Mouse (Mus musculus) limb, embryonic 13.5 days (tissue): Measurements from ENCODE around the gene Inhbe. TPM values are rescaled to one million over a fixed set of nuclear protein-coding genes. Genes with fewer than 3 reads are reported as not detected.
A peak's percentile ranks its signal among the peaks of the same experiment; 100 is the strongest.

Experiments
- ATAC-seq: fragments of 200-750 bp; cut with Nextera tagmentation; 2 replicates; pipeline ENCODE4 v1.8.0; 2017; ENCODE audit warnings: low read depth, moderate number of reproducible peaks, moderate TSS enrichment; ENCODE audit not compliant: low FRiP score
- H3K27ac ChIP-seq: fragments of 300-500 bp; sonication (generic); 2 replicates; pipeline ENCODE4 v1.5.1; 2015; ENCODE audit warnings: inconsistent platforms, mild to moderate bottlenecking, moderate library complexity
- H3K27me3 ChIP-seq: fragments of 300-500 bp; sonication (generic); 2 replicates; pipeline ENCODE4 v1.6.1; 2015; ENCODE audit warnings: mild to moderate bottlenecking, inconsistent platforms
- H3K36me3 ChIP-seq: fragments of 300-500 bp; sonication (generic); 2 replicates; pipeline ENCODE4 v1.6.1; 2015; ENCODE audit warnings: inconsistent platforms, mild to moderate bottlenecking, moderate library complexity
- H3K4me1 ChIP-seq: fragments of 300-500 bp; sonication (generic); 2 replicates; pipeline ENCODE4 v1.6.1; 2015; ENCODE audit warnings: inconsistent platforms
- H3K4me2 ChIP-seq: fragments of 300-500 bp; sonication (generic); replicated peaks from 2 replicates; pipeline ENCODE4 v1.6.1; 2015; ENCODE audit warnings: inconsistent platforms, mild to moderate bottlenecking, moderate library complexity
- H3K4me3 ChIP-seq: fragments of 300-500 bp; sonication (generic); 2 replicates; pipeline ENCODE4 v1.5.1; 2015; ENCODE audit warnings: moderate library complexity, mild to moderate bottlenecking, inconsistent platforms
- H3K9ac ChIP-seq: fragments of 300-500 bp; sonication (generic); 2 replicates; pipeline ENCODE4 v1.6.1; 2015; ENCODE audit warnings: mild to moderate bottlenecking, inconsistent platforms
- H3K9me3 ChIP-seq: fragments of 300-500 bp; sonication (generic); 2 replicates; pipeline ENCODE4 v1.6.1; 2016; ENCODE audit warnings: inconsistent platforms
- WGBS: fragments of 180-500 bp; shearing (Covaris S2); methylation state at CpG from one replicate; pipeline ENCODE4 v1.1.7; 2015; 5-methylcytosine and 5-hydroxymethylcytosine counted together
- polyA plus RNA-seq: library from polyadenylated mRNA; unstranded; fragments of >200 nt; fragmentation: Nextera tagmentation; extraction: Ambion mirVana; gene quantifications from 2 replicates; pipeline ENCODE4 v1.2.1, GENCODE M21; 2015

The Inhbe gene
- polyA plus RNA-seq, 1 experiment from 2014 or later: 0.05 TPM

- no peak overlapping the region for H3K27ac ChIP-seq
- H3K27me3 ChIP-seq: no peaks in the 10 kb centered on the region
- ATAC-seq: no peak
- H3K9me3 ChIP-seq: no peaks in the 10 kb centered on the region
- H3K4me1 ChIP-seq: no peaks in the 10 kb centered on the region
- no peak overlapping the region for H3K4me3 ChIP-seq
- H3K9ac ChIP-seq: no peak overlapping the region
- H3K36me3 ChIP-seq: no peaks in the 10 kb centered on the region
- WGBS: 85% methylated on average over 3 of the region's 3 CpGs
- H3K4me2 ChIP-seq: no peak overlapping the region
These were observed 6.5 kb upstream of the Inhbe start for GRCm38 (mm10) chr10:127360714-127361113.

DNA sequence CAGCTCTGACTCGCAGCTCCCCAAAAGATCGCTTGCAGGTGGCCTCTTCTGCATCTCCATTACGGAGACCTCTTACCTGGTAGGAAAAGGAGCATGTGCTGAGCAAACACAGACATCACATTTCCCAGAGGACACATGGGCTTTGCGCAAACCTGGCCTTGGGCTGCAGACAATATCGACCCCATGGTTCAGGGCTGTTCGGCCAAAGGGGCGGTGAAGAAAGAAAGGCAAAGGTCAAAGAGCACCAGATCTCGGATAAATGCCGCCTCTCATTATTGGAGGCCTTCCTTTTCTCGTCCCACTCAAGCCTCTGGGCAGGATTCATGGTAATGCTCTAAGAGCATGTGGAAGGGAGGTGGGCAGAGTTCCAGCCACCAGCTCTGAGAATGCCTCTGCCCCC is 1.1 kb upstream of the Inhbe start:
- WGBS: 75% methylated on average over 10 of the region's 10 CpGs
- H3K4me3 ChIP-seq: no peak overlapping the region
- no peaks in the 10 kb centered on the region for H3K9me3 ChIP-seq
- H3K27ac ChIP-seq: no peak overlapping the region
- no peaks in the 10 kb centered on the region for H3K27me3 ChIP-seq
- H3K9ac ChIP-seq: no peak overlapping the region
- ATAC-seq: no peak
- peaks cover 12% of the 10 kb centered on the region for H3K4me1 ChIP-seq
- H3K36me3 ChIP-seq: no peaks in the 10 kb centered on the region
- no peak overlapping the region for H3K4me2 ChIP-seq

- no peak overlapping the region for H3K4me2 ChIP-seq
- no peak for ATAC-seq
- H3K27me3 ChIP-seq: no peaks in the 10 kb centered on the region
- H3K9me3 ChIP-seq: no peaks in the 10 kb centered on the region
- no peak overlapping the region for H3K27ac ChIP-seq
- WGBS: 88% methylated on average over 11 of the region's 11 CpGs
- H3K4me1 ChIP-seq: peaks cover 12% of the 10 kb centered on the region
- no peaks in the 10 kb centered on the region for H3K36me3 ChIP-seq
- H3K9ac ChIP-seq: no peak overlapping the region
- no peak overlapping the region for H3K4me3 ChIP-seq
These were observed 1.4 kb downstream of the Inhbe start for GRCm38 (mm10) chr10:127352766-127353165.

DNA sequence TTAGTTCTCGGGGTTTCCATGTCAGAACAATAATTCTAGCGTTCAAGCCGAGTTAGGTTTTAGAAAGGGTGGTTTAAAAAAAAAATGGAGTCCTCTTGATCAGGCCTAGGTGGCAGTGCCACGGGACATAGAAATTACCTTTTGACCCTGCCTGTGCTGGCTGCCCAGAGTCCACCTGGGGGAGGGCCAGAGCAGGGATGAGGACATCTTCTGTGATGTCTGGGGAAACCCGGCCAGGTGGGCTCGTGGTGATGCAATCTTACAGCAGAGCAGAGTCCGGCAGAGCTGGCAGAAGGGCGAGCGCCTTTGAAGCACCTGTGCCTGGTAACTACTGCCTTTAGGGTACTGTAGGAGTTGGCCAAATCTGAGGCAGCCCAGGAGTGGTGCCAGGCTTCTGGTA is 2.0 kb downstream of the Inhbe start:
- no peaks in the 10 kb centered on the region for H3K9me3 ChIP-seq
- no peak overlapping the region for H3K4me3 ChIP-seq
- no peaks in the 10 kb centered on the region for H3K27me3 ChIP-seq
- no peak overlapping the region for H3K4me2 ChIP-seq
- 70% methylated on average over 9 of the region's 9 CpGs for WGBS
- ATAC-seq: no peak
- no peak overlapping the region for H3K9ac ChIP-seq
- no peaks in the 10 kb centered on the region for H3K36me3 ChIP-seq
- no peak overlapping the region for H3K27ac ChIP-seq
- peaks cover 12% of the 10 kb centered on the region for H3K4me1 ChIP-seq

DNA sequence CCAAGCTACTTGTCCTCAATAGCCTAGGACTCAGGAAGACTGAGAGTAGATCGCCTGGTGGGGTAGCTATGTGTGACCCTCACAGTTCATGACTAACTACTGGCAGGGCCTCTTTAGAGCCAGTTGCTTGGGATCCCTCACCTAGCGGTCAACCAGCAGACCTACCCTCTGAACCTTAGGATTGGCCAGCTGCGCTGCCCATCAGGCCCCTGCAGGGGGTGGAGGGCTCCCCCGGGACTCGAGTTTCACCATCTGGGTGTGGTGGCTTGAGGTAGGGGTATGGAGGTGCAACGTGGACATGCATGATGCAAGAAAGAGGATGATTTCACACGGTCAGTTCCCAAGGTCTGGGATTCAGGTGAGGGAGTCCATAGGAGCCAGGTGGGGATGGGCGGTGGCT is 2.5 kb downstream of the Inhbe start:
- Histone ChIP-seq H3K4me1 (peaks cover 12% of the 10 kb centered on the region), H3K4me3 (no peak overlapping the region), H3K9ac (0 out of 2 replicates have a peak overlapping the region, but pooled peaks have one; percentile 53), H3K27ac (no peak overlapping the region), H3K4me2 (no peak overlapping the region), H3K36me3 (no peaks in the 10 kb centered on the region), H3K9me3 (no peaks in the 10 kb centered on the region), H3K27me3 (no peaks in the 10 kb centered on the region)
- WGBS: 70% methylated on average over 8 of the region's 8 CpGs
- 0 out of 2 replicates have a peak, but pooled peaks have one; percentile 28 for ATAC-seq

DNA sequence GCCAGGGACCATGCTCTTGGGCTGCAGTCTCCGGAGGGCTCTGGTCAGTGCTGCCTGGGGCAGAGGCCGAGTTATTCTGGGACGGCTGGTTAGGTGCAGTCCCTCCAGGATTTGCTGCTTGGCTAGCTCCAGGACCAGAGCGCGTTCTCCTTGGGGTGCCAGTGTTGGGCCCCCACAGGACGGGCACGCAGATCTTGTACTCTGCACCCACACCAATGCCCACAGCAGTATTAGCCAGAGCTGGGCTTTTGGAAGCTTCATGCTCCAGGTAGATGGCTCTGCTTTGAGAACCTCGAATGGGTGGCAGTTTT is 3.0 kb downstream of the Inhbe start:
- H3K27ac ChIP-seq: no peak overlapping the region
- H3K9ac ChIP-seq: peak overlapping the region; percentile 53; the same call in 1 of the 2 replicates
- H3K36me3 ChIP-seq: no peaks in the 10 kb centered on the region
- 76% methylated on average over 8 of the region's 8 CpGs for WGBS
- ATAC-seq: no peak
- H3K4me2 ChIP-seq: peak overlapping the region; percentile 60
- H3K4me1 ChIP-seq: peaks cover 12% of the 10 kb centered on the region
- H3K4me3 ChIP-seq: peak overlapping the region; percentile 27; the same call in 1 of the 2 replicates
- no peaks in the 10 kb centered on the region for H3K9me3 ChIP-seq
- H3K27me3 ChIP-seq: no peaks in the 10 kb centered on the region

DNA sequence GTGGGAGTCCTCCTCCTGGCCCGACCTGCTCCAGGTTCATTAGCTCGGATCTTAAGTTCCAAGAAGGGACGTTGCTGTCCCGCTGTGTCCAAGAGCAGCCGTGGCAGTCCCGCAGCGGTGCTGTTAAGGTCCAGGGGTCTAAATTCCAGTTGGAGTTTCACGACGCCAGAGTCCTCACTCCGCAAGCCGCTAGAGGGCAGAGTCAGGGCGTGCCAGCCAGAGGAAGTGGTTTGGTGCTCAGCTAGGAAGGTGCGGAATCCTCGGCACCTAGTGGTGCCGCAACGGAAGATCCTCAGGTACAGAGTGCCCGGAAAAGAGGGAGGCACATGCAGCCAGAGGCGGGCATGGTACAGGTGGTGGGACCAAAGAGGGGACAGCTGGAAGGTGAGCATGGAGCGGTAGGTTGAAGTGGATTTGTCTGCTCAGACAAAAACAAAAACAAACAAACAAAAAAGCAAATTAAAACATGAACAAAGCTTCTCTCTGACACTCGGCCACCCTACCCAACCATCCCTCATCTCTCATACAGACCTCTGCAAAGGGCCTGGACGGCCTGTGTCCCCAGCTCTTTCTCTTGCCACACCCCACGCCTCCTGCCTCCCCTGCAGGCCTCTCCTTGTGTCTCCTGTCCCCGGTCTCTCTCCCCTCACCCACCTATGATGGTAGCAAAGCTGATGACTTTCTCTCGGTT is 3.5 kb downstream of the Inhbe start:
- ATAC-seq: peak; percentile 79
- no peaks in the 10 kb centered on the region for H3K9me3 ChIP-seq
- H3K36me3 ChIP-seq: no peaks in the 10 kb centered on the region
- peak overlapping the region; percentile 60 for H3K4me2 ChIP-seq
- no peaks in the 10 kb centered on the region for H3K27me3 ChIP-seq
- H3K4me1 ChIP-seq: peaks cover 12% of the 10 kb centered on the region
- 13% methylated on average over 24 of the region's 24 CpGs for WGBS
- peak overlapping the region; percentile 27 for H3K4me3 ChIP-seq
- peak overlapping the region; percentile 53; the same call in 1 of the 2 replicates for H3K9ac ChIP-seq
- H3K27ac ChIP-seq: no peak overlapping the region

GRCm38 (mm10) chr10:127349810-127350209 is 4.4 kb downstream of the Inhbe start:
- H3K4me3 ChIP-seq: no peak overlapping the region
- peaks cover 12% of the 10 kb centered on the region for H3K4me1 ChIP-seq
- no peaks in the 10 kb centered on the region for H3K27me3 ChIP-seq
- 82% methylated on average over 8 of the region's 8 CpGs for WGBS
- no peak overlapping the region for H3K9ac ChIP-seq
- no peak overlapping the region for H3K4me2 ChIP-seq
- ATAC-seq: no peak
- H3K9me3 ChIP-seq: no peaks in the 10 kb centered on the region
- no peak overlapping the region for H3K27ac ChIP-seq
- H3K36me3 ChIP-seq: no peaks in the 10 kb centered on the region

GRCm38 (mm10) chr10:127348957-127349356 is 5.3 kb downstream of the Inhbe start:
- Histone ChIP-seq H3K4me2 (no peak overlapping the region), H3K4me1 (peaks cover 12% of the 10 kb centered on the region), H3K4me3 (no peak overlapping the region), H3K27me3 (no peaks in the 10 kb centered on the region), H3K9ac (no peak overlapping the region), H3K27ac (no peak overlapping the region), H3K9me3 (no peaks in the 10 kb centered on the region), H3K36me3 (no peaks in the 10 kb centered on the region)
- 69% methylated on average over 4 of the region's 4 CpGs for WGBS
- no peak for ATAC-seq

DNA sequence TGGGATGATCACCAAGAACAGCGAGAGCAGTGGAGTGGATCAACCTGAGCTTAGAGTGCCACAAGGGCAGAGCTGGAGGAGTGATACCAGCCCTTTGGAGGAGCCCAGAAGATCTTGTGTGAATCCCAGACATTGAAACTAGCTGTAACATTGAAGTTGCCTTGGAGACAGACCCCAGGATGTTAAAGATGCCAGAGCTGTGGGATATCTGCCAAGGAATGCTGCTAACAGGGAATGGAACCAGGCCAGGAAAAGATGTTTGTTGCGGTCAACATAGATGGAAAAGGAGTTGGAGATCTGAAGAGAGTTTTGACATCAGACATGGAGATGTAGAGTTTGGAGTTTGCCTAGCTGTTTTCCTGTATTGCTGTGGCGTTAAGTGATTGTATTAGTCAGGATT is 8.0 kb downstream of the Inhbe start:
- peaks cover 15% of the 10 kb centered on the region for H3K4me1 ChIP-seq
- no peak overlapping the region for H3K9ac ChIP-seq
- H3K4me3 ChIP-seq: no peak overlapping the region
- H3K9me3 ChIP-seq: no peaks in the 10 kb centered on the region
- no peaks in the 10 kb centered on the region for H3K36me3 ChIP-seq
- H3K27ac ChIP-seq: no peak overlapping the region
- no peak for ATAC-seq
- 90% methylated on average over 3 of the region's 3 CpGs for WGBS
- no peak overlapping the region for H3K4me2 ChIP-seq
- no peaks in the 10 kb centered on the region for H3K27me3 ChIP-seq

DNA sequence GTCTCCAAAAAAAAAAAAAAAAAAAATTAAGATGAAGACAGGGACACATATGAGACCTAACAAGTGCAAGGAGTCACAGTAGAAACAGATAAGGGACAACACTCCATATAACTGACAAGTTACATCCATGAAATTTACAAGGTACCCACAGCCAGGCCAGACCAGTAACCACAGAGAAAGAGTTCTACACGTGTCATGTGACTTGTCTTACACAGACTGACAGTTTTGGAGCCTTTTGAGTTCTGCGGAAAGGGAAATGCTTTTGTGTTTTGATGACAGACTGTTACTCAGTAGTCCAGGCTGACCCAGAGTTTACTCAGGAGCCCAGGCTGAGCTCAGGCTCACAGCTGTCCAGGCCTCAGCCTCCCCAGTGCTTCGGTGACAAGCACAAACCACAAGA is 11.2 kb downstream of the Inhbe start:
- no peak for ATAC-seq
- H3K4me3 ChIP-seq: no peak overlapping the region
- 72% methylated on average over 3 of the region's 3 CpGs for WGBS
- peaks cover under 1% of the 10 kb centered on the region; the same call in 1 of the 2 replicates for H3K36me3 ChIP-seq
- no peaks in the 10 kb centered on the region for H3K27me3 ChIP-seq
- H3K9ac ChIP-seq: no peak overlapping the region
- no peaks in the 10 kb centered on the region for H3K9me3 ChIP-seq
- peaks cover 27% of the 10 kb centered on the region for H3K4me1 ChIP-seq
- no peak overlapping the region for H3K27ac ChIP-seq
- no peak overlapping the region for H3K4me2 ChIP-seq

DNA sequence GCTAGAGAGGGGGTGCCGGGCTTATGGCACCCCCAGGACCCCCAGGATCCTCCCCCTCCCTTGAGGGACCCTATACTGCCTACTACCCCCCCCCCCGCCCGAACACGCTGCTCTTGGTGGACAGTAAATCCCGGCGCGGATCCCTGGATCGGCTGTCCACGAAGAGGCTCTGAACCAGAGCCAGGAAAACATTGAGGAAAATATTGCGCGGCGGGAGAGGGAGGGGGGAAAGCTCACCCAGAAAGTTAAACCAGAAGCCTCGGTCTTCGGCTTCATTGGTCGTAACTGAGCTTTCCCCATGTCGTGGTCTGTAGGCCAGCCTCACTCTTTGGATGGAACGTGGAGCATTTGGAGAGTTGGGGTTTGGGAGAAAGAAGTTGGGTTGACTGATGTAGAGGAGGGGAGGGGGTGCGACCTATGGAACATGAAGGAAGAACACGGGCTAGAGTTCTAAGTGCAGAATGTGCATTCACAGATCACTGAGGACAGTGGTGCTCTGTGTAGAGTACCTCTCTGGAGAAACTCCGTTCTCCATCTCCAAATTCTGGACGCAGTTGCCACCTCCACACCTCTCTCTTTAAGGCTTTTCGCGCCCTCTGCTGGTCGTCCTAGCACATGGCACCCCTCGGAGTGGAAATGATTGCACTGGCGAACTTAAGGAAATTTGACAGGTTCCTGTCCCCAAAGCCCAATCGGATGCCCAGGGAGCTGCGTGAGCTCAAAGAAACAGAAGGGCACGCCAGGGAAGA is 12.1 kb downstream of the Inhbe start, which contains the start of gene Gli1:
TSS of gene Gli1 (minus strand) at position 84 of the 749 bp plus-strand sequence.
- peak; percentile 25 for ATAC-seq
- H3K27me3 ChIP-seq: no peaks in the 10 kb centered on the region
- peak within 1 kb of the TSS; percentile 87 for H3K27ac ChIP-seq
- under 1% methylated on average over 29 of the region's 29 CpGs for WGBS
- peak within 1 kb of the TSS; percentile 63 for H3K9ac ChIP-seq
- H3K4me2 ChIP-seq: peak within 1 kb of the TSS; percentile 75
- peaks cover 29% of the 10 kb centered on the region for H3K4me1 ChIP-seq
- H3K9me3 ChIP-seq: no peaks in the 10 kb centered on the region
- H3K36me3 ChIP-seq: peaks cover 10% of the 10 kb centered on the region
- peak within 1 kb of the TSS; percentile 57 for H3K4me3 ChIP-seq
